Mouse (Mus musculus) neural tube, embryonic 12.5 days (tissue): Measurements from ENCODE around the gene Numb. TPM values are rescaled to one million over a fixed set of nuclear protein-coding genes. Genes with fewer than 3 reads are reported as not detected.

Experiments used
- ATAC-seq: fragments of 200-750 bp; cut with Nextera tagmentation; 2 replicates; pipeline ENCODE4 v1.8.0; 2017; ENCODE audit warnings: low read depth, mild to moderate bottlenecking, moderate TSS enrichment, moderate library complexity; ENCODE audit not compliant: low FRiP score
- H3K27ac ChIP-seq: fragments of 300-500 bp; sonication (generic); 2 replicates; pipeline ENCODE4 v1.5.1; 2016
- H3K27me3 ChIP-seq: fragments of 300-500 bp; sonication (generic); replicated peaks from 2 replicates; pipeline ENCODE4 v1.6.1; 2016; ENCODE audit warnings: mild to moderate bottlenecking
- H3K36me3 ChIP-seq: fragments of 300-500 bp; sonication (generic); 2 replicates; pipeline ENCODE4 v1.6.1; 2016; ENCODE audit warnings: mild to moderate bottlenecking
- H3K4me1 ChIP-seq: fragments of 300-500 bp; sonication (generic); 2 replicates; pipeline ENCODE4 v1.6.1; 2016
- H3K4me2 ChIP-seq: fragments of 300-500 bp; sonication (generic); replicated peaks from 2 replicates; pipeline ENCODE4 v1.6.1; 2016; ENCODE audit warnings: mild to moderate bottlenecking
- H3K4me3 ChIP-seq: fragments of 300-500 bp; sonication (generic); 2 replicates; pipeline ENCODE4 v1.5.1; 2016
- H3K9ac ChIP-seq: fragments of 300-500 bp; sonication (generic); 2 replicates; pipeline ENCODE4 v1.6.1; 2016; ENCODE audit warnings: mild to moderate bottlenecking
- H3K9me3 ChIP-seq: fragments of 300-500 bp; sonication (generic); 2 replicates; pipeline ENCODE4 v1.6.1; 2016; ENCODE audit warnings: mild to moderate bottlenecking
- WGBS: fragments of 180-500 bp; shearing (Covaris S2); methylation state at CpG from one replicate; pipeline ENCODE4 v1.1.7; 2016; 5-methylcytosine and 5-hydroxymethylcytosine counted together
- polyA plus RNA-seq: library from polyadenylated mRNA; unstranded; fragments of >200 nt; fragmentation: Nextera tagmentation; extraction: Ambion mirVana; gene quantifications from 2 replicates; pipeline ENCODE4 v1.2.1, GENCODE M21; 2016

Gene Numb
- polyA plus RNA-seq, 1 experiment from 2014 or later = 28.1 TPM

- H3K4me3 ChIP-seq = no peak overlapping the region
- no peak overlapping the region for H3K4me2 ChIP-seq
- peaks cover 34% of the 10 kb centered on the region for H3K36me3 ChIP-seq
- H3K9me3 ChIP-seq = no peaks in the 10 kb centered on the region
- 91% methylated on average over 10 of the region's 10 CpGs for WGBS
- H3K27ac ChIP-seq = no peak overlapping the region
- no peaks in the 10 kb centered on the region for H3K4me1 ChIP-seq
- no peaks in the 10 kb centered on the region for H3K27me3 ChIP-seq
- H3K9ac ChIP-seq = no peak overlapping the region
- no peak for ATAC-seq
Measured at GRCm38 (mm10) chr12:83791737-83792136, 130.0 kb downstream of the Numb start.

GRCm38 (mm10) chr12:83790749-83791148 is 131.0 kb downstream of the Numb start:
- Histone ChIP-seq H3K9ac (no peak overlapping the region), H3K4me2 (no peak overlapping the region), H3K4me1 (no peaks in the 10 kb centered on the region), H3K36me3 (peaks cover 27% of the 10 kb centered on the region), H3K4me3 (no peak overlapping the region), H3K9me3 (no peaks in the 10 kb centered on the region), H3K27ac (no peak overlapping the region), H3K27me3 (no peaks in the 10 kb centered on the region)
- WGBS = 91% methylated on average over 4 of the region's 4 CpGs
- no peak for ATAC-seq

- WGBS = 58% methylated on average over 4 of the region's 4 CpGs
- no peaks in the 10 kb centered on the region for H3K9me3 ChIP-seq
- no peak overlapping the region for H3K4me2 ChIP-seq
- H3K9ac ChIP-seq = no peak overlapping the region
- no peak overlapping the region for H3K4me3 ChIP-seq
- no peak for ATAC-seq
- H3K27me3 ChIP-seq = no peaks in the 10 kb centered on the region
- H3K27ac ChIP-seq = no peak overlapping the region
- peaks cover 17% of the 10 kb centered on the region for H3K36me3 ChIP-seq
- H3K4me1 ChIP-seq = no peaks in the 10 kb centered on the region
Measured at GRCm38 (mm10) chr12:83789781-83790140, 132.0 kb downstream of the Numb start.

DNA sequence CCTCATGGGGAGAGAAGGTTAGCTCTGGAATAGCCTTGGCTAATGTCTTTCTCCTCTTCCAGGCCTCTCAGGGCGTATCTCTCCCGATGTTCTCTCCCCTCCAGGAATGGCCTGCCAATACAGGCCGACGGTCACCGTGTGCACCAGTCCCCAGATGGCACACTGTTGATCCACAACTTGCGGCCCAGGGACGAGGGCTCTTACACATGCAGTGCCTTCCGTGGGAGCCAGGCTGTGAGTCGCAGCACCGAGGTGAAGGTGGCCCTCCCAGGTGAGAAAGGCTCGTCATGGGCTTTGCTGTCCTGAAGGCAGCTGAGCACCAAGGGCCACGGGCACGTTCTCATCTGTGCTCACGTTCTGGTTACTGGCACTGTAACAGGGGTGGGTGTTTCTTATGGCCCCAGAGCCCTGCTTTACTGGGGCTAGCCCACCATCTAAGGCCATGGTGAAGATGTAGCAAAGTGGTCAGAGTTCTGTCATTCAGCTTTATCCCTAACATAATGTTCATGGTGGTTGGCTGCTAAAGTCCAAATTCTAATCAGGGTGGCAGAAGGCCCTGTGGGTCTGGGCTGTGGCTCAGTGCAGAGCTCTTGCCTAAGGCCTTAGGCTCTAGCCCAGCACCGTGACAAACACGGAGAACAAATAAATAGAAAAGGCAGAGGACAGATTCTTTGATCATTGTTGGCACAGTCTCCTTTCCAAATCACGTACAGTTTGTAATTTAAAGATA is 132.5 kb downstream of the Numb start:
- Histone ChIP-seq H3K9ac (no peak overlapping the region), H3K9me3 (no peaks in the 10 kb centered on the region), H3K4me3 (no peak overlapping the region), H3K36me3 (peaks cover 17% of the 10 kb centered on the region), H3K4me1 (no peaks in the 10 kb centered on the region), H3K4me2 (no peak overlapping the region), H3K27ac (no peak overlapping the region), H3K27me3 (no peaks in the 10 kb centered on the region)
- WGBS = 88% methylated on average over 17 of the region's 17 CpGs
- no peak for ATAC-seq

DNA sequence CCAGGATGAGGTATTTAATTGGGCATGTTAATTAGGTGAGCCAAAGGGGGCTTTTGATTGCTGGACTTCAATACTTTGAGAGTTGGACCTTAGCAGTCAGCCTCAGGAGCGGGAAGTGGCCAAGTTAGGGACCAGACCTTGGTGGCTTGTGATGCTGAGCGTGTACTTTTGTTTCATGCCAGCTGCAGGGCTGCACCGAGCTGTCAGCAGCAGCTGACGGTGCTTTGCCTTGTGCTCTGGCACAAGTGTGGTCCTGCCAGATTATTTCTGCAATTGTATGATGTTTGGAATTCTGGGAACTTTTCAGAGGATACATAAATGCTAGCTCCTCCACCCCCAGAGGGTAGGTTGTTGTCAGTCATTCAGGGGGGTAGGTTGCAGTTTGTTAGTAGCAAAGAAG is 136.4 kb downstream of the Numb start:
- H3K36me3 ChIP-seq = no peaks in the 10 kb centered on the region
- H3K27ac ChIP-seq = no peak overlapping the region
- H3K9ac ChIP-seq = no peak overlapping the region
- H3K4me2 ChIP-seq = no peak overlapping the region
- H3K27me3 ChIP-seq = no peaks in the 10 kb centered on the region
- no peaks in the 10 kb centered on the region for H3K9me3 ChIP-seq
- no peak for ATAC-seq
- no peak overlapping the region for H3K4me3 ChIP-seq
- WGBS = 73% methylated on average over 4 of the region's 4 CpGs
- H3K4me1 ChIP-seq = peaks cover 12% of the 10 kb centered on the region; the same call in 1 of the 2 replicates

- Histone ChIP-seq H3K36me3 (no peaks in the 10 kb centered on the region), H3K4me2 (no peak overlapping the region), H3K4me1 (peaks cover 12% of the 10 kb centered on the region; the same call in 1 of the 2 replicates), H3K27ac (no peak overlapping the region), H3K9ac (no peak overlapping the region), H3K27me3 (no peaks in the 10 kb centered on the region), H3K9me3 (no peaks in the 10 kb centered on the region), H3K4me3 (no peak overlapping the region)
- 90% methylated on average over 10 of the region's 10 CpGs for WGBS
- ATAC-seq = no peak
Measured at GRCm38 (mm10) chr12:83782669-83783068, 139.1 kb downstream of the Numb start.

- no peak overlapping the region for H3K9ac ChIP-seq
- no peak overlapping the region for H3K27ac ChIP-seq
- ATAC-seq = no peak
- WGBS = 78% methylated on average over 23 of the region's 23 CpGs
- no peaks in the 10 kb centered on the region for H3K27me3 ChIP-seq
- no peaks in the 10 kb centered on the region for H3K36me3 ChIP-seq
- H3K9me3 ChIP-seq = no peaks in the 10 kb centered on the region
- no peak overlapping the region for H3K4me3 ChIP-seq
- H3K4me2 ChIP-seq = no peak overlapping the region
- peaks cover 12% of the 10 kb centered on the region; the same call in 1 of the 2 replicates for H3K4me1 ChIP-seq
Measured at GRCm38 (mm10) chr12:83781640-83782278, 140.0 kb downstream of the Numb start.

DNA sequence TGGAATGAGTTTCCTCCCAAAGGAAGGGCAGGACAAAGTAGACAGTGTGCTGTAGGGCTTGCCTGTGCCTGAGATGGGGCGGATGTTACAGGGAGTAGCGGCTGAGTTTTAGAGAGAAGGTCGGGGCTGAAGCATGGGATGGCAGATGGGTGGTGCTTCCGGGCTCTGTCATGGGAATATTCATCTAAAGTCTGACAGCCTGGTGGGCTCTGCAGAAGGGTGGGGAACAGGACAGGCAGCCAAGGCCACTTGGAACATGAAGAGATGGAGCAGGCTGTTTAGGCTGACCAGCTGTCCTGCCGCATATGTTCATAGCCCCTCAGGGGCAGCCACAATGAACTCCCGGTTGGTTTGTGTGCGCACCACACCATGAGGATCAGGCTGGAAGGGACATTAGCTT is 140.5 kb downstream of the Numb start:
- Histone ChIP-seq H3K27ac (no peak overlapping the region), H3K27me3 (no peaks in the 10 kb centered on the region)
- ATAC-seq = no peak

DNA sequence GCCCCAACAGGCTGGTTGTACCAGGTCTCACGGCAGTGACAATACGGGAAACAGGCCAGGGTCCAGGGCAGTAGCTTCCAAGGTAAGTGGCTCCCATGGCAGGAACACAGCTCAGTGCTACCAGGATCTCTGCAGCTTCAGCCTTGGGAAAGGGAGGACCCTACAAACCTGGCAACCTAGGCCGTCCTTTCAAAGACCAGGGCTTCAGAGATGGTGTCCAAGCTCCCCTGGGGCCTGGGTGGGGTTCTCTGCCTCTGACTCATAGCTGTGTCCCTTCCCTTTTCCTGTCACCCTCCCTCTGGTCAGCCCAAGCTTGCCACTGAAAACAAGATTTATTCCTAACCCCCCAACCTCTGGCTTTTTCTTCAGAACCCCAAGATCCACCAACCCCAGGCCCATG is 141.6 kb downstream of the Numb start:
- Histone ChIP-seq H3K9me3 (no peaks in the 10 kb centered on the region), H3K4me2 (no peak overlapping the region), H3K27me3 (no peaks in the 10 kb centered on the region), H3K9ac (no peak overlapping the region), H3K4me1 (peaks cover 12% of the 10 kb centered on the region; the same call in 1 of the 2 replicates), H3K36me3 (no peaks in the 10 kb centered on the region), H3K27ac (no peak overlapping the region), H3K4me3 (no peak overlapping the region)
- 85% methylated on average over 3 of the region's 3 CpGs for WGBS
- no peak for ATAC-seq

More for the DNA sequence above, 140.5 kb downstream of the Numb start:
- WGBS = 66% methylated on average over 7 of the region's 7 CpGs
- peaks cover 12% of the 10 kb centered on the region; the same call in 1 of the 2 replicates for H3K4me1 ChIP-seq
- H3K36me3 ChIP-seq = no peaks in the 10 kb centered on the region
- H3K4me3 ChIP-seq = no peak overlapping the region
- no peak overlapping the region for H3K9ac ChIP-seq
- no peaks in the 10 kb centered on the region for H3K9me3 ChIP-seq
- no peak overlapping the region for H3K4me2 ChIP-seq

GRCm38 (mm10) chr12:83776766-83777165 is 145.0 kb downstream of the Numb start:
- H3K4me2 ChIP-seq = no peak overlapping the region
- H3K4me3 ChIP-seq = no peak overlapping the region
- H3K27me3 ChIP-seq = no peaks in the 10 kb centered on the region
- no peak for ATAC-seq
- no peaks in the 10 kb centered on the region for H3K9me3 ChIP-seq
- peaks cover 8% of the 10 kb centered on the region; the same call in 1 of the 2 replicates for H3K4me1 ChIP-seq
- H3K36me3 ChIP-seq = no peaks in the 10 kb centered on the region
- no peak overlapping the region for H3K27ac ChIP-seq
- H3K9ac ChIP-seq = no peak overlapping the region
- WGBS = 91% methylated on average over 7 of the region's 7 CpGs

DNA sequence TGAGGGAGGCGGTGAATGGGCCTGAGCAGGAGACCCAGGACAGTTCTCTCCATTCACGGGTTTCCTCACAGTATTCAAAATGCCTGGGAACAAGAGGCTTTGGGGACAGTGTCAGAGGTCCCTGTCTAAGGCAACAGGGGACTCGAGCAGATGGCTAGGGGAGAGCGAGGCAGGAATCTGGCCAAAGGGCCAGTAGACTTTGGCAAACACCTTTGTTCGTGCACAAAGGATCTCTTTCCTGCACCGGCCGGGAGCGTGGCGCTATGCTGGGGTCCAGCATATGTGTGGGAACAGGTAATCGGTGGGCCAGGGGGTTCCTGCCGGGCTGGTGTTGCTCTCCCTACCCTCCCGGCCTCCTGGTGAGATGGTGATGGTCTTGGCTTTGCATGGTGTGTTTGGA is 146.1 kb downstream of the Numb start:
- no peak overlapping the region for H3K4me3 ChIP-seq
- H3K36me3 ChIP-seq = no peaks in the 10 kb centered on the region
- no peak overlapping the region for H3K4me2 ChIP-seq
- no peak overlapping the region for H3K9ac ChIP-seq
- no peak for ATAC-seq
- no peaks in the 10 kb centered on the region for H3K9me3 ChIP-seq
- 69% methylated on average over 12 of the region's 12 CpGs for WGBS
- no peak overlapping the region for H3K27ac ChIP-seq
- no peaks in the 10 kb centered on the region for H3K27me3 ChIP-seq
- peaks cover 3% of the 10 kb centered on the region for H3K4me1 ChIP-seq

- Histone ChIP-seq H3K9ac (peak overlapping the region; percentile 36), H3K4me1 (peaks cover 11% of the 10 kb centered on the region)
Measured at GRCm38 (mm10) chr12:83770418-83771256, 151.1 kb downstream of the Numb start.

More at GRCm38 (mm10) chr12:83770418-83771256, 151.1 kb downstream of the Numb start:
- 7% methylated on average over 25 of the region's 25 CpGs for WGBS
- Histone ChIP-seq H3K9me3 (no peaks in the 10 kb centered on the region), H3K4me2 (peak overlapping the region; percentile 50), H3K4me3 (no peak overlapping the region), H3K27me3 (no peaks in the 10 kb centered on the region), H3K36me3 (no peaks in the 10 kb centered on the region), H3K27ac (no peak overlapping the region)
- ATAC-seq = peak; percentile 56
